Mouse (Mus musculus) hindbrain, embryonic 10.5 days (tissue): Measurements from ENCODE around the gene Reck. TPM values are rescaled to one million over a fixed set of nuclear protein-coding genes. Genes with fewer than 3 reads are reported as not detected.

ENCODE experiments used
- DNase-seq: peaks from one replicate; pipeline ENCODE4 v3.0.0-alpha.2; 2017; ENCODE audit warnings: low spot score
- H3K27ac ChIP-seq: fragments of 300-500 bp; sonication (generic); 2 replicates; pipeline ENCODE4 v1.5.1; 2016; ENCODE audit warnings: mild to moderate bottlenecking, moderate library complexity
- H3K27me3 ChIP-seq: fragments of 300-500 bp; sonication (generic); 2 replicates; pipeline ENCODE4 v1.6.1; 2016; ENCODE audit warnings: mild to moderate bottlenecking; ENCODE audit not compliant: poor library complexity, insufficient read depth, severe bottlenecking
- H3K36me3 ChIP-seq: fragments of 300-500 bp; sonication (generic); 2 replicates; pipeline ENCODE4 v1.6.1; 2016; ENCODE audit warnings: mild to moderate bottlenecking, moderate library complexity
- H3K4me1 ChIP-seq: fragments of 300-500 bp; sonication (generic); replicated peaks from 2 replicates; pipeline ENCODE4 v1.6.1; 2016; ENCODE audit warnings: mild to moderate bottlenecking
- H3K4me3 ChIP-seq: fragments of 300-500 bp; sonication (generic); 2 replicates; pipeline ENCODE4 v1.5.1; 2016; ENCODE audit warnings: mild to moderate bottlenecking, moderate library complexity
- H3K9me3 ChIP-seq: fragments of 300-500 bp; sonication (generic); 2 replicates; pipeline ENCODE4 v1.6.1; 2016; ENCODE audit warnings: mild to moderate bottlenecking, moderate library complexity
- WGBS: fragments of 180-500 bp; shearing (Covaris S2); methylation state at CpG from one replicate; pipeline ENCODE4 v1.1.7; 2016; 5-methylcytosine and 5-hydroxymethylcytosine counted together
- polyA plus RNA-seq: library from polyadenylated mRNA; unstranded; fragments of >200 nt; fragmentation: Nextera tagmentation; extraction: Ambion mirVana; gene quantifications from 2 replicates; pipeline ENCODE4 v1.2.1, GENCODE M21; 2016

Reck gene
- polyA plus RNA-seq, 1 experiment from 2014 or later, result 11.4 TPM

DNA sequence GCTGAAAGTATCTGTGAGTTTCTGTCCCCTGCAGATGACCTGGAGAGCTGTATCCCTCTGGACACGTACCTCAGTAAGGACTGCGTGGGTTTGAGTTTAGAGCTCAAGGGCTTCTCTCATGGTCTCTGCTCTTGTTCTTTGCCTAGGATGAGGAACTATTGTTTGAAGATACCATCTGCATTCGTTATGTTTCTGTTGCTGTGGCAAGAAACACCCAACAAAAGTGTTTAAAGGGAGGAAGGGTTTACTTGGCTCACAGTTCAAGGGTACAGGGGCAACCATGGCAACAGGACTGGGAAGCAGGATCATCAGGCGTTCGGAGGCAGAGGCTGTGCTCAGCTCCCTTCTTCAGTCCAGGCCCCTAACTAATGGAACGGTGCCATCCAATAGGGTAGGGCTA, 49.8 kb downstream of the Reck start:
- no peaks in the 10 kb centered on the region for H3K9me3 ChIP-seq
- 85% methylated on average over 6 of the region's 6 CpGs for WGBS
- no peaks in the 10 kb centered on the region for H3K27me3 ChIP-seq
- no peaks in the 10 kb centered on the region for H3K4me1 ChIP-seq
- DNase-seq, result no peak
- no peak overlapping the region for H3K27ac ChIP-seq
- H3K36me3 ChIP-seq, result peaks cover 80% of the 10 kb centered on the region
- H3K4me3 ChIP-seq, result no peak overlapping the region

DNA sequence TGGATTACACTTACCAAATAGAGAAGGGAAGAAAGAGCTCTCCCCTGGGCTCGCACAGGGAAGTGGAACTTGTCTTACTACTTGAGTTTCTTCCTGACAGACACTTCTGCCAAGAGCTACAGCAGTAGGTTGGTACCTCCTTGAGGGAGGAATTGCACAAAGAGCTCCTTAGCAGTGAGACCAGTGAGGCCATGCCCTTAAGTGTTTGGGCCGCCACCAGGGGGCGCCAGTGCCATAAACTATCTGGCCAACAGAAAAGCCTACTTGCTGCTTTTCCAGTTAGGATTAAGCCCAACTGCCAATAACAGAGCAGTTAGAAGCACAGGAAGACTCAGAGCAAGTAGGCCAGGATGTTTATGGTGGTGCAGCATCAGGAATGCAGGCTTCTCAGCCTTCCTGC, 50.4 kb downstream of the Reck start:
- Histone ChIP-seq H3K4me3 (no peak overlapping the region), H3K4me1 (no peaks in the 10 kb centered on the region), H3K27ac (no peak overlapping the region), H3K36me3 (peaks cover 80% of the 10 kb centered on the region), H3K27me3 (no peaks in the 10 kb centered on the region), H3K9me3 (no peaks in the 10 kb centered on the region)
- 11% methylated on average over 3 of the region's 3 CpGs for WGBS
- peak; percentile 87 for DNase-seq

GRCm38 (mm10) chr4:43927826-43928225, 52.5 kb downstream of the Reck start:
- no peaks in the 10 kb centered on the region for H3K27me3 ChIP-seq
- no peak overlapping the region for H3K4me3 ChIP-seq
- H3K9me3 ChIP-seq, result no peaks in the 10 kb centered on the region
- WGBS, result 93% methylated on average over 3 of the region's 3 CpGs
- H3K4me1 ChIP-seq, result no peaks in the 10 kb centered on the region
- peak; percentile 14 for DNase-seq
- peaks cover 87% of the 10 kb centered on the region for H3K36me3 ChIP-seq
- H3K27ac ChIP-seq, result no peak overlapping the region

GRCm38 (mm10) chr4:43931877-43932276, 56.5 kb downstream of the Reck start:
- no peak for DNase-seq
- no peak overlapping the region for H3K4me3 ChIP-seq
- 85% methylated on average over 4 of the region's 4 CpGs for WGBS
- no peaks in the 10 kb centered on the region for H3K9me3 ChIP-seq
- H3K36me3 ChIP-seq, result peaks cover 86% of the 10 kb centered on the region
- H3K27me3 ChIP-seq, result no peaks in the 10 kb centered on the region
- H3K27ac ChIP-seq, result no peak overlapping the region
- no peaks in the 10 kb centered on the region for H3K4me1 ChIP-seq

GRCm38 (mm10) chr4:43936186-43936585, 60.9 kb downstream of the Reck start:
- WGBS, result 87% methylated on average over 4 of the region's 4 CpGs
- no peak overlapping the region for H3K4me3 ChIP-seq
- H3K27ac ChIP-seq, result no peak overlapping the region
- H3K4me1 ChIP-seq, result 0 out of 2 replicates have a peak, but pooled peaks cover 6% of the 10 kb centered on the region
- no peak for DNase-seq
- no peaks in the 10 kb centered on the region for H3K9me3 ChIP-seq
- peaks cover 76% of the 10 kb centered on the region for H3K36me3 ChIP-seq
- H3K27me3 ChIP-seq, result no peaks in the 10 kb centered on the region

DNA sequence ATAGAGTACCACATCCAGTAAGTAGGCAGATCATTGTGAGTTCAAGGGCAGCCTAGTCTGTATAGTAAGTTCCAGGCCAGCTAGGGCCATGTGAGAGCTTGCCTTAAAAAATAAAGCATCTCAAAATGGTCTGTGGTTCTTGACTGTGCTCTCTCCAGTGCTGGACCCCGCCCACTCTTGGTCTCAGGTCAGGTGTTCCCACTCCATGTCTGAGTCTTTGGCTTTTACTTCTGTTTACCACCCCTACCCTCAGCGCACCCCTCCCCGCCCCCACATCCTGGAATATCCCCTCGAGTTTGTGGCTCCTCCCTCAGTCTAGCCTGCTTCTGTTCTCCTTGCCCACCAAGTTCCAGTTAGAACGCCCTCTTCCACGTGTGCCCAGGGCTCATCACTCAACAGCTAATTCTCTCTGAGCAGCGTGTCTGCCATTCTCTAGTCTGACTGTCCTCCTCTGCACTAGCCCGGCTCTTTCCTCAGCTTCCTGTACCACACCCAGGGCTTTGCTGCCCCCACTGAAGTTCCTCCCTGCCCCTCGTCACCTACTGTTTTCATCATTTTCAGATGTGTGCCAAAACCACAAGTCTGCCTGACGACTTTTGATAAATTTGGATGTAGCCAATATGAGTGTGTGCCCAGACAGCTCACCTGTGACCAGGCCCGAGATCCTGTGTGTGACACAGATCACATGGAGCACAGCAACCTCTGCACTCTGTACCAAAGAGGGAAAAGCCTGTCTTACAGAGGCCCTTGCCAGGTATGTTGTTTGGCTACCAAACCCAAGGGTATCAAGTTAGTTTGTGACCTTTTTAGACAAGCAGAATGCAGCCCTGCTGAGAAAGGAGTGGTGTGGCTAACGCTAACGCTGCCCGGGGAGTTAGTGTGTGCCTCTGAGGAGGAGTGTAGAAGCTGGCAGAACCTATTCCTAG, 61.7 kb downstream of the Reck start:
- Histone ChIP-seq H3K36me3 (peaks cover 76% of the 10 kb centered on the region), H3K27me3 (no peaks in the 10 kb centered on the region), H3K4me1 (0 out of 2 replicates have a peak, but pooled peaks cover 6% of the 10 kb centered on the region), H3K4me3 (no peak overlapping the region), H3K27ac (no peak overlapping the region), H3K9me3 (no peaks in the 10 kb centered on the region)
- WGBS, result 82% methylated on average over 14 of the region's 14 CpGs
- no peak for DNase-seq

GRCm38 (mm10) chr4:43941315-43941714, 66.0 kb downstream of the Reck start:
- Histone ChIP-seq H3K4me1 (0 out of 2 replicates have a peak, but pooled peaks cover 6% of the 10 kb centered on the region), H3K4me3 (no peak overlapping the region), H3K27ac (no peak overlapping the region), H3K27me3 (no peaks in the 10 kb centered on the region), H3K9me3 (no peaks in the 10 kb centered on the region), H3K36me3 (peaks cover 77% of the 10 kb centered on the region)
- 91% methylated on average over 5 of the region's 5 CpGs for WGBS
- DNase-seq, result no peak

DNA sequence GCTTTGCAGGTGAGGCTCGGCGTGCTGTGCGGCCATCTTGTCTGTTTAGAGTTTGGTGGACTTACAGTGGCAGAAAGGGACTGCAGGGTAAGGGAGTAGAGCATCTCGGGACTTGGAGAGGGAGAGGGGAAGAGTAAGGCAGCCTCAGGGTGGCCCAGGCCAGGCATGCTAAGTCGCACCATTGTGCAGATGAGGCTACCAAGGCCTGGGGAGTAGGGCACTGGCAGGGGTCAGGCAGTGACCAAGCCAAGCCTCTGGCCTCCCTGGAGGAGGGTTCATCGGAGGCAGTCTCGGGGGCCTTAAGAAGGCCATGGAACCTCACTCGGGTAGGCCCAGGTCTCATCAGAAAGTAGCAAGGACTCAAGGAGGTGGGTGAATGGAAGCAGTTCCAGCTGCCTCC, 67.1 kb downstream of the Reck start:
- DNase-seq, result no peak
- WGBS, result 91% methylated on average over 8 of the region's 8 CpGs
- peak overlapping the region; percentile 5; the same call in 1 of the 2 replicates for H3K27ac ChIP-seq

GRCm38 (mm10) chr4:43947571-43947970, 72.2 kb downstream of the Reck start:
- H3K4me1 ChIP-seq, result no peaks in the 10 kb centered on the region
- H3K27me3 ChIP-seq, result no peaks in the 10 kb centered on the region
- no peak overlapping the region for H3K27ac ChIP-seq
- no peaks in the 10 kb centered on the region for H3K9me3 ChIP-seq
- no peak overlapping the region for H3K4me3 ChIP-seq
- H3K36me3 ChIP-seq, result peaks cover 30% of the 10 kb centered on the region
- WGBS, result 97% methylated on average over 2 of the region's 2 CpGs
- no peak for DNase-seq

More for the DNA sequence above, 67.1 kb downstream of the Reck start:
- no peak overlapping the region for H3K4me3 ChIP-seq
- no peaks in the 10 kb centered on the region for H3K27me3 ChIP-seq
- H3K9me3 ChIP-seq, result no peaks in the 10 kb centered on the region
- 0 out of 2 replicates have a peak, but pooled peaks cover 6% of the 10 kb centered on the region for H3K4me1 ChIP-seq
- H3K36me3 ChIP-seq, result peaks cover 72% of the 10 kb centered on the region

- Histone ChIP-seq H3K27me3 (peaks cover 39% of the 10 kb centered on the region), H3K36me3 (no peaks in the 10 kb centered on the region), H3K4me1 (peaks cover 30% of the 10 kb centered on the region), H3K27ac (peak within 1 kb of the TSS; percentile 91), H3K9me3 (no peaks in the 10 kb centered on the region), H3K4me3 (peak within 1 kb of the TSS; percentile 81)
- peak; percentile 92 for DNase-seq
- under 1% methylated on average over 45 of the region's 45 CpGs for WGBS
Observed at GRCm38 (mm10) chr4:43957292-43957845, 82.0 kb downstream of the Reck start, which contains the start of gene Glipr2. Gene Glipr2 (plus strand): TSS chr4:43957401.

- peak overlapping the region; percentile 81 for H3K4me3 ChIP-seq
- no peaks in the 10 kb centered on the region for H3K36me3 ChIP-seq
- DNase-seq, result peak; percentile 75
- peaks cover 30% of the 10 kb centered on the region for H3K4me1 ChIP-seq
- WGBS, result under 1% methylated on average over 26 of the region's 26 CpGs
- H3K9me3 ChIP-seq, result no peaks in the 10 kb centered on the region
- peak overlapping the region; percentile 91 for H3K27ac ChIP-seq
- H3K27me3 ChIP-seq, result peaks cover 39% of the 10 kb centered on the region
Observed at GRCm38 (mm10) chr4:43957846-43958461, 82.6 kb downstream of the Reck start.

GRCm38 (mm10) chr4:43959523-43960179, 84.3 kb downstream of the Reck start:
- Histone ChIP-seq H3K27me3 (peaks cover 43% of the 10 kb centered on the region), H3K36me3 (no peaks in the 10 kb centered on the region), H3K27ac (no peak overlapping the region), H3K4me1 (peaks cover 39% of the 10 kb centered on the region), H3K9me3 (no peaks in the 10 kb centered on the region), H3K4me3 (peak overlapping the region; percentile 16; the same call in 1 of the 2 replicates)
- no peak for DNase-seq
- WGBS, result 70% methylated on average over 9 of the region's 9 CpGs
